Mouse (Mus musculus) MEL (cell line): Measurements from ENCODE around the gene Tnn. TPM values are rescaled to one million over a fixed set of nuclear protein-coding genes. Genes with fewer than 3 reads are reported as not detected.

Experiments
- DNase-seq: peaks from one replicate; pipeline ENCODE4 v3.0.0; 2011; ENCODE audit warnings: low read depth, low spot score
- H3K27ac ChIP-seq: 2 replicates; pipeline ENCODE4 v1.5.1; 2012; ENCODE audit warnings: low read depth, mild to moderate bottlenecking, control low read depth, low read length, moderate library complexity; ENCODE audit not compliant: control insufficient read depth
- H3K27me3 ChIP-seq, 2 experiments: fragments of 150-350 bp in 1 of 2; sonication (generic) in 1 of 2; 2 replicates each; pipeline ENCODE4 v1.6.1; 2012; ENCODE audit warnings: low read length in 2 of 2, mild to moderate bottlenecking in 2 of 2, improper control_type of control experiment in 1 of 2, moderate library complexity in 1 of 2; ENCODE audit not compliant: insufficient read depth in 2 of 2, control insufficient read depth in 1 of 2
- H3K36me3 ChIP-seq, 2 experiments: 2 replicates each; pipeline ENCODE4 v1.6.1; 2012 to 2014; ENCODE audit warnings: low read length in 2 of 2, improper control_type of control experiment in 1 of 2, inconsistent platforms in 1 of 2, mild to moderate bottlenecking in 1 of 2; ENCODE audit not compliant: insufficient read depth in 2 of 2, control insufficient read depth in 1 of 2
- H3K4me1 ChIP-seq, 2 experiments: fragments of 150-350 bp in 1 of 2; sonication (generic) in 1 of 2; 2 replicates each; pipeline ENCODE4 v1.6.1; 2012; ENCODE audit warnings: low read length in 2 of 2, improper control_type of control experiment in 1 of 2, mild to moderate bottlenecking in 1 of 2; ENCODE audit not compliant: insufficient read depth in 2 of 2, control insufficient read depth in 1 of 2
- H3K4me3 ChIP-seq, 2 experiments: fragments of 150-350 bp in 1 of 2; sonication (generic) in 1 of 2; 2 replicates each; pipeline ENCODE4 v1.5.1; 2012; ENCODE audit warnings: low read depth in 2 of 2, low read length in 2 of 2, mild to moderate bottlenecking in 2 of 2, moderate library complexity in 2 of 2, control low read depth in 1 of 2, improper control_type of control experiment in 1 of 2; ENCODE audit not compliant: control insufficient read depth in 1 of 2, insufficient read depth in 1 of 2
- H3K79me2 ChIP-seq: 2 replicates; pipeline ENCODE4 v1.6.1; 2012; ENCODE audit warnings: mild to moderate bottlenecking, low read length, moderate library complexity; ENCODE audit not compliant: control insufficient read depth, poor library complexity, insufficient read depth
- H3K9ac ChIP-seq: 2 replicates; pipeline ENCODE4 v1.6.1; 2012; ENCODE audit warnings: low read depth, mild to moderate bottlenecking, control low read depth, low read length, moderate library complexity; ENCODE audit not compliant: control insufficient read depth, poor library complexity, severe bottlenecking
- H3K9me3 ChIP-seq: fragments of 150-350 bp; sonication (generic); replicated peaks from 2 replicates; pipeline ENCODE4 v1.6.1; 2012; ENCODE audit warnings: mild to moderate bottlenecking, low read length, improper control_type of control experiment, moderate library complexity; ENCODE audit not compliant: insufficient read depth
- BHLHE40 ChIP-seq: IDR thresholded peaks from 2 replicates; pipeline ENCODE4 v1.6.1; 2012; ENCODE audit warnings: low read depth, mild to moderate bottlenecking, inconsistent platforms, low read length, improper control_type of control experiment, borderline replicate concordance
- CTCF ChIP-seq, 3 experiments: IDR thresholded peaks in 2 of 3; conservative IDR thresholded peaks in 1 of 3; 2 replicates each; pipeline ENCODE4 v1.5.1; 2011 to 2012; ENCODE audit warnings: low read length in 3 of 3, low read depth in 2 of 3, mild to moderate bottlenecking in 2 of 3, improper control_type of control experiment in 1 of 3, inconsistent platforms in 1 of 3, mixed read lengths in 1 of 3, moderate library complexity in 1 of 3; ENCODE audit not compliant: control insufficient read depth in 1 of 3, insufficient read depth in 1 of 3, poor library complexity in 1 of 3, severe bottlenecking in 1 of 3
- E2F4 ChIP-seq: IDR thresholded peaks from 2 replicates; pipeline ENCODE4 v1.6.1; 2011; ENCODE audit warnings: low read depth, low read length, improper control_type of control experiment, borderline replicate concordance
- ELF1 ChIP-seq: IDR thresholded peaks from 2 replicates; pipeline ENCODE4 v1.6.1; 2014; ENCODE audit warnings: low read depth, mild to moderate bottlenecking, inconsistent platforms, low read length, improper control_type of control experiment, moderate library complexity
- EP300 ChIP-seq, 2 experiments: IDR thresholded peaks; 2 replicates each; pipeline ENCODE4 v1.6.1; 2011; ENCODE audit warnings: improper control_type of control experiment in 2 of 2, low read length in 2 of 2, low read depth in 1 of 2, mild to moderate bottlenecking in 1 of 2
- ETS1 ChIP-seq: IDR thresholded peaks from 2 replicates; pipeline ENCODE4 v1.6.1; 2012; ENCODE audit warnings: low read depth, mild to moderate bottlenecking, inconsistent platforms, low read length, improper control_type of control experiment, moderate library complexity
- JUND ChIP-seq: IDR thresholded peaks from 2 replicates; pipeline ENCODE4 v1.6.1; 2011; ENCODE audit warnings: low read depth, mild to moderate bottlenecking, improper control_type of control experiment, low read length
- KAT2A ChIP-seq: conservative IDR thresholded peaks from 2 replicates; pipeline ENCODE4 v1.6.1; 2012; ENCODE audit warnings: low read depth, low read length, improper control_type of control experiment, inconsistent platforms
- MAFK ChIP-seq: IDR thresholded peaks from 2 replicates; pipeline ENCODE4 v1.6.1; 2011; ENCODE audit warnings: low read depth, mild to moderate bottlenecking, low read length, improper control_type of control experiment, borderline replicate concordance
- MAZ ChIP-seq: IDR thresholded peaks from 2 replicates; pipeline ENCODE4 v1.6.1; 2012; ENCODE audit warnings: low read depth, mild to moderate bottlenecking, inconsistent platforms, low read length, improper control_type of control experiment
- MEF2A ChIP-seq: IDR thresholded peaks from 2 replicates; pipeline ENCODE4 v1.6.1; 2014; ENCODE audit warnings: low read depth, mild to moderate bottlenecking, inconsistent platforms, low read length, improper control_type of control experiment; ENCODE audit not compliant: poor library complexity, insufficient replicate concordance, severe bottlenecking; ENCODE audit errors: extremely low read depth
- MXI1 ChIP-seq: IDR thresholded peaks from 2 replicates; pipeline ENCODE4 v1.6.1; 2011; ENCODE audit warnings: mild to moderate bottlenecking, low read depth, low read length, improper control_type of control experiment
- MYB ChIP-seq: IDR thresholded peaks from 2 replicates; pipeline ENCODE4 v1.6.1; 2011; ENCODE audit warnings: mild to moderate bottlenecking, low read depth, low read length, improper control_type of control experiment
- MYC ChIP-seq: IDR thresholded peaks from 2 replicates; pipeline ENCODE4 v1.6.1; 2011; ENCODE audit warnings: low read depth, mild to moderate bottlenecking, low read length, improper control_type of control experiment, moderate library complexity
- NELFE ChIP-seq: IDR thresholded peaks from 2 replicates; pipeline ENCODE4 v1.6.1; 2011; ENCODE audit warnings: low read depth, low read length, improper control_type of control experiment
- SIN3A ChIP-seq: IDR thresholded peaks from 2 replicates; pipeline ENCODE4 v1.6.1; 2012; ENCODE audit warnings: low read length, improper control_type of control experiment, inconsistent platforms
- TAL1 ChIP-seq: IDR thresholded peaks from 2 replicates; pipeline ENCODE4 v1.6.1; 2012; ENCODE audit warnings: mild to moderate bottlenecking, inconsistent platforms, low read length, moderate library complexity, mixed read lengths
- UBTF ChIP-seq: IDR thresholded peaks from 2 replicates; pipeline ENCODE4 v1.6.1; 2012; ENCODE audit warnings: low read depth, mild to moderate bottlenecking, inconsistent platforms, low read length, improper control_type of control experiment, moderate library complexity, borderline replicate concordance; ENCODE audit not compliant: insufficient read depth
- USF1 ChIP-seq: IDR thresholded peaks from 2 replicates; pipeline ENCODE4 v1.6.1; 2014; ENCODE audit warnings: low read depth, mild to moderate bottlenecking, inconsistent platforms, low read length, improper control_type of control experiment, moderate library complexity
- ZMIZ1 ChIP-seq: IDR thresholded peaks from 2 replicates; pipeline ENCODE4 v1.6.1; 2012; ENCODE audit warnings: low read depth, mild to moderate bottlenecking, inconsistent platforms, low read length, improper control_type of control experiment, moderate library complexity
- ZNF384 ChIP-seq: IDR thresholded peaks from 2 replicates; pipeline ENCODE4 v1.6.1; 2012; ENCODE audit warnings: low read depth, mild to moderate bottlenecking, inconsistent platforms, low read length, improper control_type of control experiment
- polyA plus RNA-seq, 2 experiments: library from polyadenylated mRNA; stranded (reverse) in 1 of 2; unstranded in 1 of 2; fragments of >175 nt in 1 of 2; fragments of >200 nt in 1 of 2; gene quantifications; 2 replicates each; pipeline versions ENCODE4 v1.2.1 to v1.2.4; 2012; ENCODE audit warnings: low replicate concordance in 2 of 2, low read depth in 1 of 2; ENCODE audit not compliant: insufficient read length in 2 of 2, insufficient read depth in 1 of 2, missing spikeins in 1 of 2
- total RNA-seq: library from RNA; depleted of rRNA; stranded (reverse); fragments of 300-350 nt; gene quantifications from 2 replicates; pipeline ENCODE4 v1.2.3, GENCODE M21; 2012

Gene Tnn
- total and polyA plus RNA-seq, 3 experiments, result not detected

DNA sequence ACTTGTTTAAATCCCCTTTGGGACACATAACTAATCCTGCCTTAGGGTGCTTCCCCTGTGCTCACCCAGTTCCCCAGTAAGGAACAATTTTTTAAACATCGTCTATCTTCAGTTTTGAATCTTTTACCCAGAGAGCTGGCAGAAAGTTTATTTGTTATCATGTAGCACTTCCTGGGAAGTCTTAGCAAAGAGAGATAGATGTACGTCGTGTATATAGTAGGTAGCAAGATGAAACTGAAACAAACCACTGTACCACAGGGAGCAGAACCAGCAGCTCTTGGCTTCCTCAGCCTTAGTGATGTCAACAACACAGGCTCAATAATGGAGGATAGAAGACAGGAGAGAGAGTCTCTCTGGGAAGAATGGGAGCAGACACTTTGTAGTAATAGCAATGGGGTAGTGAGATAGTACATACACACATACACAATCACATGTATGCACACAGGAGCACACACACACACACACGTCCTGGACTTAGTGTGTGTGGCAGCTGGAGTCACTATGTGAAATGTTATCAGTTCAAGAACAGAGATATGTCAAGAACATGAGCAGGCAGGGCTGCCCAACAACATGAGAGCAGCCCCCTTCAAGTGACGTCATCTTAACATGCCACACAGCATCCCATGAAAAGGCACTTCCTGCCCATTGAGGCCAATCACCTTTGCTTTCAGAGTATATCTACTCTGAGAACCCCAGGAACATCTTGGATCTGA, 98.9 kb downstream of the Tnn start:
- H3K4me1 ChIP-seq, result no peaks in the 10 kb centered on the region
- H3K27me3 ChIP-seq, result no peaks in the 10 kb centered on the region
- no peak overlapping the region for H3K9ac ChIP-seq

DNA sequence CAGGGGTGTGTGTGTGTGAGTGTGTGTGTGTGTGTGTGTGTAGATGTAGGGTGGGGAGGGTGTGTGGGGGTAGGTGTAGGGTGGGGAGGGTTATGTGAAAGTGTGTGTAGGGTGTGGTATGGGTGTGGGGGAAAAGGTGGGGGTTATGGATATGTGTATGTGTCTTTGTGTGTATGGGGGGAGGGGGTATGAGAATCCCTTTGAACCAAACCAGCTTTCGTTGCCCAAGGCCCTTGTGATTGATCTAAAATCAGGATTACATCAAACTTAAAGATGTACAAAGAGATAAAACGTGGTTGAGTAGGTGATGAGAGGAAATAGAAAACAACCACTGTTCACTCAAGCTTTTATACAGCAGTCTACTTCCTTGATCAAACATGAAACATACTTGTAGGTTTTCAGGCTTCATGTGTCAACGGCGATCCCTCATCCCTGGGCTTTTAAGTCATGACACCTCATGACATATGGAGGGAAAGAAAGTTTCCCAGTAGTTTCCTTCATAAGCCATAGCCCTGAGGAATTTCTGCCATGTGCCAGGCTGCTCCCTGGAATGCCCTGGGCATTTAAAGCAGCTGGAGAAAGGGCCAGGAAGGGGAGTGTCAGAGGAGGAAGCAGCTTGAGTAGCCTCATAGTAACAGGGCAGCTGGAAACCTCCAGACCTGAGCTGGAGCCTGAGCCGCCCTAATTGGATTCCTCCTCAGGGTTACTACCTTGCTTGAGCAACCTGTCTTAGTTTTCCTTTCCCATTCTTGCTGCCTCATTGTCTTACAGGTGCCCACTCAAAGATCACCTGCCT, 99.7 kb downstream of the Tnn start:
- DNase-seq, result no peak
- H3K27me3 ChIP-seq, result no peaks in the 10 kb centered on the region
- no peak overlapping the region for H3K4me3 ChIP-seq
- no peak overlapping the region for H3K27ac ChIP-seq
- no peaks in the 10 kb centered on the region for H3K4me1 ChIP-seq
- H3K79me2 ChIP-seq, result no peaks in the 10 kb centered on the region
- H3K36me3 ChIP-seq, result no peaks in the 10 kb centered on the region
- no peak overlapping the region for H3K9ac ChIP-seq
- TF ChIP-seq MAZ (no peak), MXI1 (no peak), USF1 (no peak), KAT2A (no peak), UBTF (no peak)
- TF ChIP-seq, all 39 proteins: peak for 0
- H3K9me3 ChIP-seq, result no peaks in the 10 kb centered on the region

More for the DNA sequence above, 98.9 kb downstream of the Tnn start:
- no peaks in the 10 kb centered on the region for H3K36me3 ChIP-seq
- no peaks in the 10 kb centered on the region for H3K9me3 ChIP-seq
- H3K4me3 ChIP-seq, result no peak overlapping the region
- DNase-seq, result no peak
- no peaks in the 10 kb centered on the region for H3K79me2 ChIP-seq
- H3K27ac ChIP-seq, result no peak overlapping the region
- TF ChIP-seq E2F4, result no peak
- TF ChIP-seq CTCF (IDR thresholded peaks at IDR 0.05 in 2 of 3, conservative IDR thresholded peaks at IDR 0.05 in 1 of 3; ENCODE audit: control insufficient read depth in 1 of 3, insufficient read depth in 1 of 3, low read depth in 2 of 3, low read length in 3 of 3, poor library complexity in 1 of 3, severe bottlenecking in 1 of 3), result no peak
- no peak for TF ChIP-seq ETS1
- TF ChIP-seq BHLHE40, result no peak
- no peak for TF ChIP-seq TAL1

DNA sequence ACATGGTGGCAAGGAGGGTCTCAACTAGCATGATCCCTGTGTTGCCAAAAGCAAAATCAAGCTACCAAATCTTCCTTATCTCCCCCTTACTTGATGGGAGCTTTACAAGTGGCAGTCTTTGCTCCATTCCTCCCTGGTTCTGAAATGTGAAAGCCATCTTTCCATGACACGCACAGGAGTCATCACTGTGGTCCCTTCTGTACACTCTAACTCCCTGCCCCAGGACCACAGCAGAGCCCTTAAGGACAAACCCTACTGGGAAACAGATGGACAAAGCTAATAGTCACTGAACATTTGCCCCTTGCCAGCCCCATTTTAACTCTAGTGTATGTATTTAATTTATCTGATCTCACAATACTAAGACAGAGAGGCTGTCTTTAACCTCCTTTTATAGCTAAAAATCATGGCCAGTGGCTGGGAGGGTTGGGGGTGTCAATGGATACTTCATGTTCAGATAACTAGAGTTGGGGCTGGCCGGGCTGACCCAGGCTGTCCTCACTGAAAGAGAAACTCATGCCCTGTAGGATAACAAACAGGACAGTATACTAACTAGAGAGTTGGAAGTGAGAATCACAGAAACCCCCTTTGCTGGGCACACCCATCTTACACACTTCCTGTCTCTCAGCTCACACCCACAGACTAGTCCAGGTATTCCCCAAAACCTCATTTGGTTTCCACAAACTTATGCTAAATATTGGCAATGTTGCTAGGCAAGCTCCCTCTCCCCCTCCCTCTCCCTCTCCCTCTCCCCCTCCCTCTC, 100.6 kb downstream of the Tnn start:
- Histone ChIP-seq H3K4me1 (no peaks in the 10 kb centered on the region), H3K4me3 (no peak overlapping the region), H3K27me3 (no peaks in the 10 kb centered on the region), H3K79me2 (no peaks in the 10 kb centered on the region), H3K9me3 (no peaks in the 10 kb centered on the region), H3K27ac (no peak overlapping the region), H3K36me3 (no peaks in the 10 kb centered on the region), H3K9ac (no peak overlapping the region)
- no peak for DNase-seq
- TF ChIP-seq MEF2A (no peak), JUND (no peak), CTCF (IDR thresholded peaks at IDR 0.05 in 2 of 3, conservative IDR thresholded peaks at IDR 0.05 in 1 of 3; ENCODE audit: control insufficient read depth in 1 of 3, insufficient read depth in 1 of 3, low read depth in 2 of 3, low read length in 3 of 3, poor library complexity in 1 of 3, severe bottlenecking in 1 of 3) (no peak), MYC (no peak), MYB (no peak), EP300 (IDR thresholded peaks at IDR 0.05; ENCODE audit: low read depth in 1 of 2, low read length in 2 of 2) (no peak), BHLHE40 (no peak), NELFE (no peak), ZMIZ1 (no peak), MAFK (no peak), ZNF384 (no peak), MXI1 (no peak), ELF1 (no peak), SIN3A (no peak)
